Mouse (Mus musculus): ENCODE results near the gene Cd300ld4. TPM values are rescaled to one million over a fixed set of nuclear protein-coding genes. Genes with fewer than 3 reads are reported as not detected.
"Not testable (repeated sequence)": the region's sequence is repeated elsewhere in the genome, so short reads cannot be mapped to it uniquely, and the experiment has no call there.

The Cd300ld4 gene
- polyA plus RNA-seq, 1 experiment from 2014 or later: not detected

DNA sequence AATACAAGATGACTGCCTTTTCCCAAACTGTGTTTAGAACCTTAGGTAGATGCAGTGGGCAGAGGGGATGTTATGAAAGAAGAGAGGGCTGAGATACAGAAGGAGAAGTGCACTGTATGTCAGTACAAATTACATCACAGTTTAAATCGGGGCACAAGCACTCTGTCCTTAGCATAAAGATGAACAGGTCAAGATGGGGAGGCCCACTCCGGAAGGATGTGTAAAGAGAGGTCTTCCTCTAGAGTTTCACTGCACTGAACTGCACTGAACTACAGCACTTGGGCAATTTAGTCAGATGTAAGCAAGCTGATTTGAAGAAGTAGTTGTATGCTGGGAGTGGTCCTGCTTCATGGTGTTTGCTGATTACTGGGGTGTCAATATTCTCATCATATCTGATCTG lies 33.0 kb upstream of the Cd300ld4 start:
- H3K9me3 ChIP-seq (replicated peaks; ENCODE audit: control insufficient read depth, low read length): no peaks in the 10 kb centered on the region
- DNase-seq (ENCODE audit: low spot score): no peak
- no peak overlapping the region for H3K9ac ChIP-seq (replicated peaks; ENCODE audit: low read length)
- no peak overlapping the region for H3K27ac ChIP-seq (replicated peaks; ENCODE audit: low read depth, low read length)
- no peak overlapping the region for H3K4me2 ChIP-seq (ENCODE audit: low read depth, low read length)
- 82% methylated on average over 2 of the region's 2 CpGs for WGBS
- no peaks in the 10 kb centered on the region for H3K27me3 ChIP-seq (ENCODE audit: control insufficient read depth, insufficient read depth, low read length)
- H3K4me1 ChIP-seq (ENCODE audit: control insufficient read depth, insufficient read depth, low read length): no peaks in the 10 kb centered on the region
- H3K4me3 ChIP-seq (ENCODE audit: low read depth, low read length): no peak overlapping the region
- no peaks in the 10 kb centered on the region for H3K36me3 ChIP-seq (replicated peaks; ENCODE audit: control insufficient read depth, insufficient read depth, low read depth, low read length)
- ATAC-seq (replicated peaks; ENCODE audit: insufficient number of reproducible peaks, low FRiP score, low TSS enrichment, low read depth): no peak

DNA sequence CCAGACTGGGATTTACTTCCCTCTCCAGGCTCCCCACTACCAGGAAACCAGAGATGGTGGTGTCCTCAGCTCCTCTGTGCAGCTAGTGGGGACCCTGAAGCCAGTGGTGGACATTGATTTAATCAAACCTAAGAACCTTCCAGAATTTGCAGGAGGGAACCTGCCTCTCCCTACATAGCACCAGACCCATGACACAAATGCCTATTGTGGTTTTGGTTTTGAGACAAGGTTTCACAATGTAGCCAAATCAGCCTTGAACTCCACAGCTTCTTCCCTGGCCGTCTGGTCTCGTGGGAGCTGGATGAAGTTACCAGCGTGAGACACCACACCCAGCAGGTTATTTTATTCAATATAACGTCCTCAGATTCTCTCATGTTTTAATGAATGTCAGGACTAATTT lies 31.9 kb upstream of the Cd300ld4 start:
- ATAC-seq (replicated peaks; ENCODE audit: insufficient number of reproducible peaks, low FRiP score, low TSS enrichment, low read depth) (no peak), DNase-seq (ENCODE audit: low spot score) (no peak)
- no peak overlapping the region for H3K4me2 ChIP-seq (ENCODE audit: low read depth, low read length)
- whole genome bisulfite sequencing: 76% methylated on average over 4 of the region's 4 CpGs
- no peaks in the 10 kb centered on the region for H3K9me3 ChIP-seq (replicated peaks; ENCODE audit: control insufficient read depth, low read length)
- H3K36me3 ChIP-seq (replicated peaks; ENCODE audit: control insufficient read depth, insufficient read depth, low read depth, low read length): no peaks in the 10 kb centered on the region
- no peak overlapping the region for H3K4me3 ChIP-seq (ENCODE audit: low read depth, low read length)
- H3K4me1 ChIP-seq (ENCODE audit: control insufficient read depth, insufficient read depth, low read length): no peaks in the 10 kb centered on the region
- no peak overlapping the region for H3K27ac ChIP-seq (replicated peaks; ENCODE audit: low read depth, low read length)
- no peak overlapping the region for H3K9ac ChIP-seq (replicated peaks; ENCODE audit: low read length)
- no peaks in the 10 kb centered on the region for H3K27me3 ChIP-seq (ENCODE audit: control insufficient read depth, insufficient read depth, low read length)

- no peak overlapping the region for H3K9ac ChIP-seq (replicated peaks; ENCODE audit: low read length)
- no peaks in the 10 kb centered on the region for H3K4me1 ChIP-seq (ENCODE audit: control insufficient read depth, insufficient read depth, low read length)
- no peaks in the 10 kb centered on the region for H3K9me3 ChIP-seq (replicated peaks; ENCODE audit: control insufficient read depth, low read length)
- no peak overlapping the region for H3K4me3 ChIP-seq (ENCODE audit: low read depth, low read length)
- no peak for DNase-seq (ENCODE audit: low spot score)
- H3K4me2 ChIP-seq (ENCODE audit: low read depth, low read length): no peak overlapping the region
- no peak for ATAC-seq (replicated peaks; ENCODE audit: insufficient number of reproducible peaks, low FRiP score, low TSS enrichment, low read depth)
- no peaks in the 10 kb centered on the region for H3K27me3 ChIP-seq (ENCODE audit: control insufficient read depth, insufficient read depth, low read length)
- H3K27ac ChIP-seq (replicated peaks; ENCODE audit: low read depth, low read length): no peak overlapping the region
- no peaks in the 10 kb centered on the region for H3K36me3 ChIP-seq (replicated peaks; ENCODE audit: control insufficient read depth, insufficient read depth, low read depth, low read length)
These were observed 27.7 kb upstream of the Cd300ld4 start for GRCm38 (mm10) chr11:115054537-115054936.

- no peak for ATAC-seq (replicated peaks; ENCODE audit: insufficient number of reproducible peaks, low FRiP score, low TSS enrichment, low read depth)
- H3K36me3 ChIP-seq (replicated peaks; ENCODE audit: control insufficient read depth, insufficient read depth, low read depth, low read length): no peaks in the 10 kb centered on the region
These were observed 26.2 kb upstream of the Cd300ld4 start for GRCm38 (mm10) chr11:115052991-115053390.

GRCm38 (mm10) chr11:115052206-115052605 lies 25.4 kb upstream of the Cd300ld4 start:
- Histone ChIP-seq H3K27me3 (ENCODE audit: control insufficient read depth, insufficient read depth, low read length) (no peaks in the 10 kb centered on the region), H3K4me1 (ENCODE audit: control insufficient read depth, insufficient read depth, low read length) (no peaks in the 10 kb centered on the region), H3K36me3 (replicated peaks; ENCODE audit: control insufficient read depth, insufficient read depth, low read depth, low read length) (no peaks in the 10 kb centered on the region), H3K9ac (replicated peaks; ENCODE audit: low read length) (no peak overlapping the region), H3K4me2 (ENCODE audit: low read depth, low read length) (no peak overlapping the region), H3K4me3 (ENCODE audit: low read depth, low read length) (no peak overlapping the region), H3K9me3 (replicated peaks; ENCODE audit: control insufficient read depth, low read length) (no peaks in the 10 kb centered on the region), H3K27ac (replicated peaks; ENCODE audit: low read depth, low read length) (no peak overlapping the region)
- DNase-seq (ENCODE audit: low spot score) (peak; percentile 92), ATAC-seq (replicated peaks; ENCODE audit: insufficient number of reproducible peaks, low FRiP score, low TSS enrichment, low read depth) (no peak)
- 4% methylated on average over 9 of the region's 9 CpGs for WGBS

More at GRCm38 (mm10) chr11:115052991-115053390, 26.2 kb upstream of the Cd300ld4 start:
- WGBS: 87% methylated on average over 1 of the region's 1 CpGs
- H3K27ac ChIP-seq (replicated peaks; ENCODE audit: low read depth, low read length): no peak overlapping the region
- no peaks in the 10 kb centered on the region for H3K9me3 ChIP-seq (replicated peaks; ENCODE audit: control insufficient read depth, low read length)
- H3K4me2 ChIP-seq (ENCODE audit: low read depth, low read length): no peak overlapping the region
- DNase-seq (ENCODE audit: low spot score): no peak
- no peak overlapping the region for H3K4me3 ChIP-seq (ENCODE audit: low read depth, low read length)
- no peak overlapping the region for H3K9ac ChIP-seq (replicated peaks; ENCODE audit: low read length)
- H3K27me3 ChIP-seq (ENCODE audit: control insufficient read depth, insufficient read depth, low read length): no peaks in the 10 kb centered on the region
- no peaks in the 10 kb centered on the region for H3K4me1 ChIP-seq (ENCODE audit: control insufficient read depth, insufficient read depth, low read length)

GRCm38 (mm10) chr11:115049282-115049895 lies 22.6 kb upstream of the Cd300ld4 start:
- DNase-seq (ENCODE audit: low spot score) (peak; percentile 16), ATAC-seq (replicated peaks; ENCODE audit: insufficient number of reproducible peaks, low FRiP score, low TSS enrichment, low read depth) (no peak)
- Histone ChIP-seq H3K4me3 (ENCODE audit: low read depth, low read length) (no peak overlapping the region), H3K27ac (replicated peaks; ENCODE audit: low read depth, low read length) (no peak overlapping the region), H3K9ac (replicated peaks; ENCODE audit: low read length) (no peak overlapping the region), H3K9me3 (replicated peaks; ENCODE audit: control insufficient read depth, low read length) (no peaks in the 10 kb centered on the region), H3K27me3 (ENCODE audit: control insufficient read depth, insufficient read depth, low read length) (no peaks in the 10 kb centered on the region), H3K4me1 (ENCODE audit: control insufficient read depth, insufficient read depth, low read length) (no peaks in the 10 kb centered on the region), H3K4me2 (ENCODE audit: low read depth, low read length) (no peak overlapping the region), H3K36me3 (replicated peaks; ENCODE audit: control insufficient read depth, insufficient read depth, low read depth, low read length) (no peaks in the 10 kb centered on the region)
- 47% methylated on average over 3 of the region's 3 CpGs for WGBS

- Histone ChIP-seq H3K9me3 (replicated peaks; ENCODE audit: control insufficient read depth, low read length) (no peaks in the 10 kb centered on the region), H3K9ac (replicated peaks; ENCODE audit: low read length) (no peak within 1 kb of the TSS), H3K27ac (replicated peaks; ENCODE audit: low read depth, low read length) (no peak within 1 kb of the TSS), H3K4me1 (ENCODE audit: control insufficient read depth, insufficient read depth, low read length) (no peaks in the 10 kb centered on the region), H3K4me2 (ENCODE audit: low read depth, low read length) (no peak within 1 kb of the TSS), H3K36me3 (replicated peaks; ENCODE audit: control insufficient read depth, insufficient read depth, low read depth, low read length) (no peaks in the 10 kb centered on the region), H3K4me3 (ENCODE audit: low read depth, low read length) (no peak within 1 kb of the TSS), H3K27me3 (ENCODE audit: control insufficient read depth, insufficient read depth, low read length) (no peaks in the 10 kb centered on the region)
- DNase-seq (ENCODE audit: low spot score): no peak
- no peak for ATAC-seq (replicated peaks; ENCODE audit: insufficient number of reproducible peaks, low FRiP score, low TSS enrichment, low read depth)
- 76% methylated on average over 2 of the region's 2 CpGs for WGBS
These were observed 21.4 kb upstream of the Cd300ld4 start, which contains the start of gene Cd300ld3 for GRCm38 (mm10) chr11:115048259-115048658. TSS of gene Cd300ld3 (minus strand) at chr11:115048409.

GRCm38 (mm10) chr11:115037669-115038068 lies 10.9 kb upstream of the Cd300ld4 start, which contains the start of gene Cd300ld5:
TSS of gene Cd300ld5 (minus strand) at chr11:115037769.
- WGBS: no CpG with 5 or more reads among the region's 6 CpGs

More at GRCm38 (mm10) chr11:115037669-115038068, 10.9 kb upstream of the Cd300ld4 start, which contains the start of gene Cd300ld5:
- DNase-seq (ENCODE audit: low spot score); H3K4me1 ChIP-seq (ENCODE audit: control insufficient read depth, insufficient read depth, low read length); H3K9ac ChIP-seq (replicated peaks; ENCODE audit: low read length); H3K4me3 ChIP-seq (ENCODE audit: low read depth, low read length); H3K36me3 ChIP-seq (replicated peaks; ENCODE audit: control insufficient read depth, insufficient read depth, low read depth, low read length); H3K9me3 ChIP-seq (replicated peaks; ENCODE audit: control insufficient read depth, low read length); H3K27me3 ChIP-seq (ENCODE audit: control insufficient read depth, insufficient read depth, low read length); H3K27ac ChIP-seq (replicated peaks; ENCODE audit: low read depth, low read length); ATAC-seq (replicated peaks; ENCODE audit: insufficient number of reproducible peaks, low FRiP score, low TSS enrichment, low read depth); H3K4me2 ChIP-seq (ENCODE audit: low read depth, low read length): not testable (repeated sequence)

Data from embryonic facial prominence, embryonic 11.5 days (tissue).